Mouse (Mus musculus): ENCODE data around the gene Frzb.

DNA sequence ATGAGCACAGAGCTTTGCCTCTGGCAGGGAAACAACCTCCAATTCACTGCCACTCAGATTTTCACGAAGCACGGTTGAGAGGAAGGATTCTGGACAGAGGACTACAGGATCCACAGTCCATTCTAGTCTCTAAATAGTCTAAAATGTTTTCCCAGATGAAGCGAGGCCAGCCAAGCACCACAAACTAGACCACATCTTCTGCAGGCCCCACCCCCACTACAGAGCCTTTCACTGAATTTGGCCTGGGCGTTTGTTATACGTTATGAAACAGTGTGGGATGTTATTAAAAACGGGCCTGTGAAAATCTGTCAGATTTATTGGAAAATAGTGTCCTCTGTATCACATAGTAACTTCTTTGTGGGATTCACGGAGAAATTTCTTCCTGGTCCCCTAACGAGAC, 76.0 kb downstream of the Frzb start:
- no peak for TF ChIP-seq CTCF (IDR thresholded peaks at IDR 0.05; ENCODE audit: low read depth)
- TF ChIP-seq EP300 (IDR thresholded peaks at IDR 0.05; ENCODE audit: low read depth): no peak

All from liver, embryonic 14.5 days (tissue).